Mouse (Mus musculus) liver, postnatal 0 days (tissue): ENCODE data around the gene Zfyve1.

Source experiments
- CTCF ChIP-seq: sonication (generic); IDR thresholded peaks from 2 replicates; pipeline ENCODE4 v1.5.1; 2016; ENCODE audit warnings: antibody characterized with exemption, low read depth
- EP300 ChIP-seq: IDR thresholded peaks from 2 replicates; pipeline ENCODE4 v1.6.1; 2016; ENCODE audit warnings: antibody characterized with exemption, low read depth, mild to moderate bottlenecking

DNA sequence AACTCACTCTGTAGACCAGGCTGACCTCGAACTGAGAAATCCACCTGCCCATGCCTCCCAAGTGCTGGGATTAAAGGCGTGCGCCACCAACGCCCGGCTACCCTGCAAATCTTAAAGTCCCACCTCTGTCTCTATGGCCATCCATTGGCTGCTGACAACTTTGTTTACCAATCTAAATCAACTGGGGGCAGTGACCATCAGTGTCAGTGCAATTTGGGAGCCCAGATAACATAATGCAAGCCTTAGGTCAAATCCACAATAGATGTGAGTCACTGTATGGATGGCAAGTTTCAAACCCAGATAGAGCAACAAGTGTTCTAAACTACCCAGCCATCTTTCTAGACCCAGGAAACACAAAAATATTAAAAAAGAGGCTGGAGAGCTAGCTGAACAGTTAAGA, 5.3 kb upstream of the Zfyve1 start:
- TF ChIP-seq CTCF: no peak
- no peak for TF ChIP-seq EP300
